Mouse (Mus musculus) CD8-positive naive resting alpha-beta T cell, adult 2 months (primary cell): Measurements from ENCODE around the gene Olfr1095.

Experiments used
- DNase-seq, 2 experiments: peaks; one replicate each; pipeline ENCODE4 v3.0.0; 2022; ENCODE audit warnings: low read depth in 2 of 2, low spot score in 2 of 2

The Olfr1095 gene

GRCm38 (mm10) chr2:86851596-86851995 is at the start of gene Olfr1095:
TSS of gene Olfr1095 (minus strand) at chr2:86851696.
- no peak for DNase-seq

GRCm38 (mm10) chr2:86892116-86892515 is 40.6 kb upstream of the Olfr1095 start, which contains the start of gene Olfr1097:
TSS of gene Olfr1097 (minus strand) at chr2:86892216.
- no peak for DNase-seq

- no peak for DNase-seq
Measured at GRCm38 (mm10) chr2:86874702-86875101, 23.2 kb upstream of the Olfr1095 start, which contains the start of gene Gm13723. TSS of gene Gm13723 (minus strand) at chr2:86874802.

GRCm38 (mm10) chr2:86824363-86824762 is 27.1 kb downstream of the Olfr1095 start, which contains the start of gene Olfr1094:
TSS of gene Olfr1094 (plus strand) at chr2:86824663.
- no peak for DNase-seq

- no peak for DNase-seq
Measured at GRCm38 (mm10) chr2:86809918-86810317, 41.6 kb downstream of the Olfr1095 start, which contains the start of gene Olfr141. TSS of gene Olfr141 (minus strand) at chr2:86810018.
